Mouse (Mus musculus) granulocyte monocyte progenitor cell, adult 5-6 weeks (primary cell): ENCODE data around the gene Napsa. TPM values are rescaled to one million over a fixed set of nuclear protein-coding genes. Genes with fewer than 3 reads are reported as not detected.

ENCODE experiments used
- ATAC-seq: replicated peaks from 2 replicates; pipeline ENCODE4 v1.8.0; 2016; ENCODE audit warnings: mild to moderate bottlenecking, moderate TSS enrichment, inconsistent platforms; ENCODE audit not compliant: poor library complexity, severe bottlenecking
- total RNA-seq, 2 experiments: library from RNA; stranded (forward) in 1 of 2; stranded (reverse) in 1 of 2; fragments of 200-712, 200-1000 nt in 1 of 2; fragments of >200 nt in 1 of 2; fragmentation: Nextera tagmentation in 1 of 2; gene quantifications; 2 replicates each; pipeline ENCODE4 v1.2.3; 2014 to 2017

Gene Napsa
- total RNA-seq, 2 experiments from 2014 or later, result 107 to 328 TPM

DNA sequence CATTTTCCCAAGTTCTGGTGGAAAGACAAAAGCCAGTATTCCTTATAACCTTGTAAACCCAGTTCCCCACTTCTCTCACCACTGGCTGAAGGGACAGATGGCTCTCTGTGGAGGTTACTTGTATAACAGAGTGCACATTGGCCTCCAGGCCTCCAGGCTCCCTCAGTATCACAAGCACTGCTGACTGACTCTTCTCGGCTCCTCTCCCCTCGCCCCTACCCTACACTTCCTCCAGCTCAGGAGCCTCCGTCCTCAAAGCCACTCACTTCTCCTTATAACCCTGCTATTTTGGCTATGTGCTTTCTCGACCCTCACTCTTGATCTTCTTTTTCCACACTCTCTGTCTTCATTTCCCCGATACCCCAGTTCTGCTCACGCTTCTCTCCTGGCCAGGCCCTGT is 6.8 kb upstream of the Napsa start:
- ATAC-seq, result peak; percentile 61

GRCm38 (mm10) chr7:44568803-44569202 is 3.4 kb upstream of the Napsa start:
- ATAC-seq, result no peak

- ATAC-seq, result no peak
Observed at GRCm38 (mm10) chr7:44570989-44571388, 1.2 kb upstream of the Napsa start.

- no peak for ATAC-seq
Observed at GRCm38 (mm10) chr7:44571811-44572210, 369 bp upstream of the Napsa start.

DNA sequence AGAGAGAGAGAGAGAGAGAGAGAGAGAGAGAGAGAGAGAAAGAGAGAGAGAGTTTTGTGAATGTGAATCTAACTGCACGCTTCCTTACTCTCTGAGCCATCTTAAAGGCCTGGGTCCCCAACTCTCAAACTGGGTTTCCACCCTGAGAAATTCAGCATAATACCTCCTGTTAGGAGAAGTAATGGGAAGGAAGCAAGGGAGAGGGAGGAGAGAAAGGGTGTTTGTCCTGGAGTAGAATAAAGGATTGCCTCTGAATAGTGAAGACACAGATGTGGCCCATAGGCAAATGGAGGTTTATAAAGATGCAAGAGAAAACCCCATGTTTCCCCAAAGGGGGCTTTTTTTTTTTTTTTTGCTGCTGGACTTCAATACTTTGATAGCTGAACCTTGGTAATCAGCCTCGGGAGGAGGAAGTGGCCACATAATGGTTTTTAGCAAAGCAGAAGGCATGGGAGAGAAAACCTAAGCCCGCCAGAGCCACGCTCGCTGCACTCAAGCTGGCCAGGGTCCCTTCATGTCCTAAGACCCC is 840 bp downstream of the Napsa start:
- ATAC-seq, result no peak

- ATAC-seq, result no peak
Observed at GRCm38 (mm10) chr7:44576333-44576844, 4.2 kb downstream of the Napsa start.

DNA sequence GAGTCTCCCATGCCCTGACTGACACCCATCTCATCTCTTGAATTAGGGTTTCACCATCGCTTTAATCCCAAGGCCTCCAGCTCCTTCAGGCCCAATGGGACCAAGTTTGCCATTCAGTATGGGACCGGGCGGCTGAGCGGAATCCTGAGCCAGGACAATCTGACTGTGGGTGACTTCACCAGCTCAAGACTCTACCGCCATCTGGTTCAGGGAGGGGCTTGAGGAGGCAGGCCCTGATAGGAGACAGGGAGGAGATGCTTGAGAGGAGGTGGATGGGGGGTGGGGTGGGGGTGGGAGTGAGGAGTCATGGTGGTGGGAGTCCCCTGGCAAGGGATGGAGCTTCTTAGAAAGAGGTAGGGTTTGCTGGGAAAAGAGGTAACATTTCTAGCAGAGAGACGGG is 9.5 kb downstream of the Napsa start:
- ATAC-seq, result no peak

GRCm38 (mm10) chr7:44582709-44583108 is 10.5 kb downstream of the Napsa start:
- no peak for ATAC-seq

DNA sequence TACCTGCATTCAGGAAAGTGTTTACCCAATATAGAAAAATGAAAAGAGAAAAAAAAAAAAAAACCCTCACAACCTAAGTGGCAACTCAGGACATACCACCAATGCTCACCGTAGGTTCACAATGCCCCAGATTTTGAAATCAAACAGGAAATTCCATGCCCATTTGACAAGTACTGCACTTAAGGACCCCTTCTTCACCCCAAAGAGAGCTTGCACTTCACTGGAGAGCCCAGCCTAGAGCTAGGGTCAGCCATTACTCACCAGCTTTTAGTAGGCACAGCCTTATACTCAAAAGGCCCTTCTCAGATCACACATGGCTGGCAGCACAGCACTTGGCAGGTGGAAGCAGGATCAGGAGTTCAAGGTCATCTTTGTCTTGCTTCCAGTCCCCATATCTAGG is 11.0 kb downstream of the Napsa start:
- no peak for ATAC-seq

- no peak for ATAC-seq
Observed at GRCm38 (mm10) chr7:44584265-44584804, 12.2 kb downstream of the Napsa start.

GRCm38 (mm10) chr7:44584921-44585320 is 12.7 kb downstream of the Napsa start:
- ATAC-seq, result no peak

DNA sequence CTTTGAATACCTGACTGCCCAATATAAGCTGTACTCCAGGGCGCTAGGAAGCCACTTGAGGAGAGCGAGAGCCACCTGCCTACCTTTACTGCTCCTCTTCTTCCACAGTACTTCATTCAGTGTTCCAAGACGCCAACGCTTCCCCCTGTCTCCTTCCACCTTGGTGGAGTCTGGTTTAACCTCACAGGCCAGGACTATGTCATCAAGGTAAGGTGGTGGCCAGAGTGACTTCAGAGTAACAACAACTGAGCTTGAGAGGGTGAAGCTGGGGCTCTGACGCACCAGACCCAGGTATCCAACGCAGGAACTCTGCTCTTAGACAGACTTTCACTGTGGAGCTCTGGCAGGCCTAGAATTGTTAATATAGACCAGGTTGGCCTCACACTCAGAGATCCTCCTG is 13.4 kb downstream of the Napsa start:
- ATAC-seq, result no peak

GRCm38 (mm10) chr7:44586518-44586917 is 14.3 kb downstream of the Napsa start:
- ATAC-seq, result no peak

GRCm38 (mm10) chr7:44586930-44587329 is 14.8 kb downstream of the Napsa start:
- no peak for ATAC-seq

- no peak for ATAC-seq
Observed at GRCm38 (mm10) chr7:44587676-44588075, 15.5 kb downstream of the Napsa start.

DNA sequence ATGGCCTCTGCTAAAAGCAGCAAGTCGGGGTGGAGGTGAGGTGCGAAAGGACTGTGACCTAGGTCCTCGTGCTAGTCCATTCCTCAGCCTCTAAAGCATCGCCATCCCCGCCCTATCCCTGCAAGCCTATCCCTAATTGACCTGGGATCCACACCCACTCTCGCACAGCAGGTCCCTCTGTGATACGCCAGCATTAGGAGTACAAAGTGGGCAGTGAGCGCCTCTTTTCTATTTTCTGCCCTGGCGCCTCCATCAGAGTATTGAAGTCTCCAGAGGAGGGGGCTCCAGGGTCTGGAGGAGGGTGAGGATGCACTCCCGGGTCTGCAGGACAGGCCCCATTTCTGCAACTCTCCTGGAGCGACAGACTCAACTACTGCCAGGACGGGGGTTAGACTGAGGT is 16.2 kb downstream of the Napsa start:
- no peak for ATAC-seq

DNA sequence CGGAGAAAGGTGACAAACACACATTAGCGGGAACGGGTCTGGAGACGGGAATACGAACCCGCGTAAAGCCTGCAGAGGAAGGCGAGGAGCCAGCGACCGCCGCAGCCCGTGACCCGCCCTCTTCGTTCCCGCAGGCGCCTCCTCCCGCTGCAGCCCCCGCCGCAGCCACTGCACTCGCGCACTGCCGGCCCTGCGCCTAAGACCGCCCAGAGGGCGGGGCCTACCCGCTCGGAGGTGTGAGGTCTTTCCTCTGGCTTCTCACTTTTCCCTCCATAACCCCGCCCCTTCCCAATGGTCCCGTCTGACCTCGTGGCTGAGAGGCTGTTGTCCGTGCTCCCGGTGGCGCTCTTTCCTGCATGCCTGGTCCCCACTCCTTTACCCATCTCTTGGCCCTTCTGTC is 17.0 kb downstream of the Napsa start:
- ATAC-seq, result peak; percentile 54

- ATAC-seq, result no peak
Observed at GRCm38 (mm10) chr7:44589946-44590345, 17.8 kb downstream of the Napsa start.

GRCm38 (mm10) chr7:44590402-44591347 is 18.5 kb downstream of the Napsa start, which contains the start of gene Kcnc3:
TSS of gene Kcnc3 (plus strand) at chr7:44590664.
- ATAC-seq, result peak; percentile 82

- ATAC-seq, result no peak
Observed at GRCm38 (mm10) chr7:44591348-44592116, 19.4 kb downstream of the Napsa start.

GRCm38 (mm10) chr7:44593051-44593450 is 20.9 kb downstream of the Napsa start:
- ATAC-seq, result no peak
